Mouse (Mus musculus) Muller cell, postnatal 12 days (primary cell): ENCODE data around the gene Samd4b.
"Not testable (repeated sequence)": the region's sequence is repeated elsewhere in the genome, so short reads cannot be mapped to it uniquely, and the experiment has no call there.

ENCODE experiments used
- DNase-seq: peaks from one replicate; pipeline ENCODE4 v3.0.0-alpha.2; 2015; ENCODE audit errors: inconsistent ontology term

The Samd4b gene

DNA sequence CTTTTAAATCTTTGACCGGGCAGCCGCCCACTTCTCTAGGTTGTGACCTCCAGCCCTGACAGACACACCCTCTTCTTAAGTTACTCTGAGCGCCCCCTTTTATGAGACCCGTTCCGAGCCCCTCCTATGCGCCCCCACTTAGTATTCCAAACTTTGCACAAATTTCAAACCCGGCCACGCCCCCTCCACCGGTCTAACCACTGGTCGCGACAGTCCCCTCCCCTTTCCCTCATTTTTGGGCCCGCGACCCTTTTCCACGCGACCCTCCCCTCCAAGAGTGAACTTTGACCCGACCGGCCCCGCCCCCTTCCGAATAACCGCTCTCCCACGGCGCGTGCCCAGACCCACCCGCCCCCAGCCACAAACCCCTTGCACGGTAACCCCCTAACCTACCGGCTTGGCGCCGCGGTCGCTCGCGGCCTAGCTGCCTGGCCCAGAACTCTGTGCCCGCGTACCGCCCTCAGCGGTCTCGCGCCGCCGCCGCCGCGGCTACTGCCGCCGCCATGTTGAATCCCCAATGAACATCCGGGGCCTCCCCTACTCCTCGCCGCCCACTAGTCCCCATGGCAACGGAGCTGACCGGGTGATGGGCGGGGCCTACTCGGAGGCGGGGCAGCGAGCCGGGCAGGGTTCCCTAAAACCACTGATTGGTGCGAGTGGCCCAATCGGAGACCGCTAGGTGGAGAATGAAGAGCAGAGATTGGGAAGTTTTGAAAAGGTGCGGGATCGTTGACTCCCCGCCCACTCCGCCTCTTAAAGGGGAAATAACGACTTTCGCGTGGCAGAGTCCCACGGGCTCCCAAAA lies at the start of gene Samd4b, which contains the start of gene Pak4:
Gene Samd4b (minus strand): TSS at position 503 of the 805 bp plus-strand sequence.
Gene Pak4 (minus strand): TSS at position 544 of the 805 bp plus-strand sequence.
- peak; percentile 99 for DNase-seq

DNA sequence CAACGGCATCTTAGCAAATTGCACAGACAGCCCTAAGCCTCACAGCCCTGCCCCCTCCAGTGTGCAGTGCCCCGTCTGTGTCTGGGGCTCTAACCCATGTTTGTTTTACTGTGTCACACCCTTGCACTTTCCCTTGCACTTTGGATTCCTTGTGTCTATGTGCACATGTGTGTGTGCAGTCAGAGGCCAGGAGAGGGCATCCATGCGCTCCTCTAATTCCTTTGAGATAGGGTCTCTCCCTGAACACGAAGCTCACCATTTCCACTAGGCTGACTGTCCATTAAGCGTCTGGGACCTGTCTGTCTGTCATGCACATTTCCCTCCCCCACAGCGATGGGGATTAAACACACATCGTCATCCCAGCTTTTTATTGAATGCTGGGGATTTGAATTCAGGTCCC lies 49.1 kb upstream of the Samd4b start:
- no peak for DNase-seq

DNA sequence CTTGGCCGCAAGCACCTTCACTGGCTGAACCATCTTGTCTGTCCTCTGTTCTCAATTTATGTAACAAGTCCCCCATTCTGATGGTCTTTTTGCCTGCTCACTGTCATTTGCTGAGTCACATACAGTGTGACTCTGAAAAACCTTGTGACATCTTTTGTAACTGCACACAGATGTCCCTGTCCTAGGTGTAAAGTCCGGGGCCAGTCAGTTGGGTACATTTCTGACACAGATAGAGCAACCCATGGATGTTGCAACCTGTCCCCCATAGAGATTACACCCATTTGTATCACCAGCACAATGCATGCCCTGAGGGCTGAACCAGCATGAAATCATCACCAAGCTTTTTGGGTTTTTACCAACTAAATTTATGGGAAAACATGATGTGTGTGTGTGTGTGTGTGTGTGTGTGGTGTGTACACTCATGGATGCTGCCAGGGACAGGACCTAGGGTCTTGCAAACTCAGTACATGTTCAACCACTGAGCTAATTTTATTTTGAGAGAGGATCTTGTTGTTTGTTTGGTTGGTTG lies 48.1 kb upstream of the Samd4b start:
- no peak for DNase-seq

DNA sequence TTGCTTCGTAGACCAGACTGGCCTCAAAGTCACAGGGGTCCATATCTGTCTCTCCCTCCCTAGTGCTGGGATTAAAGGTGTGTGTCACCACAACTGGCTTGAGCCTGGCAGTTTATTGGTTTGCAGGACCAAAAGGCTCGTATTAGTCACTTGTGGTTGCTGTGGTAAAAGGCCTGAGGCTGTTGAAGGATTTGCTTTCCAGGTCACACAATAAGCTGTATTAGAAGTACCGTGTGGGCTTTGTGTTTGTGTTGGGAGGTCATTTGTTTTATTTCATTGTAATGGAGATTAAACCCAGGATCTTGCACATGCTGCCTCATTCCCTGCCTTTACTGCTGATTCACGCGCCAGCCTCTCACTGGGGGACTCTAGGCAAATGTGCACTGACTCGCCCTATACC lies 47.4 kb upstream of the Samd4b start:
- peak; percentile 21 for DNase-seq

DNA sequence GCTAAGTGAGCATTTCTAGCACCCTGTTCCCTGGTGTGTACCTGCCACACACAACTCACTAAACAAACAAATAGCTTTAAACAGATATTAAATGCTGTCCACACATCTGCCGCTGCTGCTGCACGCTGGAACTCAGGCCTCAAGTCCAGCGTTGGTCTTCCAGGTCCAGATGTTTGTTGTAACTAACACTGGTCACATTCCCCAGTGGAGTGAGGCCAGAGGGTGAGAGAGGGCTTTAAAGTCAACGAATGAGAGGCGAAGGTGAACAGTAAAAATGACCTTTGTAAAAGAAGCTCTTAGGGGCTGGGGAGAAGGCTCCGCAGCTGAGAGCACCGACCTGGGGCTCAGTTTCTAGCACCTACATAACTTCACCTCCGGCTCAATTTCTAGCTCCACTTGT lies 43.6 kb upstream of the Samd4b start:
- no peak for DNase-seq

DNA sequence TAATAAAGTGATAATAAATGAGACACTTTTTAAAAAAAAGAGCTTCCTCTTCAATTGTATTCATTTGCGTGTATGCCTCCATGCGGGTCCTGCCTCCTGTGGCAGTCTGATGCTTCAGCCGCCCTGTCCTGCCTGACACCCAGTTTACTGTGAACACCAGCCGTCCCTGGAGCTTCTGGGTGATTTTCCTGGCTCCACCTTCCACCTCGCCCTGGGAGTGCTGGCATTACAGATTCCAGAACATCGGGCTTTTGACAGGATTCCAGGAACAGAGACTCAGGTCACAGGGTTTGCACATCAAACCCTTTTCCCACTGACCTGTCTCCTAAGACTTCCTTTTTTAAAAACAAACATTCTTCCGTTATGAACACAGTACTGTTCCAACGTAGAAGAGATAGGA lies 39.6 kb upstream of the Samd4b start:
- DNase-seq = no peak

DNA sequence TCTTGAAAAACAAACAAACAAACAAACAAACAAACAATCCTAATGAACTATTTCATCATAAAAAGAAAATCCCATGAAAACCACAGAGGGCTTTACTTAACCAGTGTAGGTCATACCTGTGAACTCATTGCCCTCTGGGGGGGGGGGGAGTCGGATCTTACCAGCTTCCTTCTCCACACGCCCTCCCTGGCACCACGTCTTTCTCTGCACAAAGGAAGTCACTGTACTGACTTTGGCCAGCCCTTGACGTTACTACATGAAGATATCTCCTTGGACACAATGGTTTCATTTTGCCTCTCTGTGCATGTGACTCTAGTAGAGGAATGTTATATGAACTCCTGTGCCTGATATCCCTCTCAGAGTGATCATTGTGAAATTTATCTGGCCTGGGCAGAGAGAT lies 36.2 kb upstream of the Samd4b start:
- DNase-seq = no peak

DNA sequence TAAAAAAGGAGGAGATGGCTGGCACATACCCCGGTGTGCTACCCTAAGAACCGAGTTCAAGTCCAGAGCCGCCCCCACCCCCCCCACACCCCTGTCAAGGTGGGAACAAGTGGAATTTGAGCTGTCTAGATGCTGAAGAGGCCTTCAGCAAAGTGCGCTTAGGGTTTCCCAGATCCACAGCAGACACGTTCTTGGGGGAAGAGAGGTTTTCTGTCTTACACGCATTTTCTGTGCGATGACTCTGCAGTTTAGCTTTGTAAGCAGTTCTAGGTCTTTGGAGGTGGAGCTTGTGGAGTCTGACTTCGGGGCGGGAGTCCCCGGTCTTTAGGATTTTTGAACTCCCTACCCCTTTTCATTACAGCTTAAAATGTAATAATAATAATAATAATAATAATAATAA lies 33.1 kb upstream of the Samd4b start, which contains the start of gene Acp7:
Gene Acp7 (minus strand): TSS at position 260 of the 400 bp plus-strand sequence.
- no peak for DNase-seq

DNA sequence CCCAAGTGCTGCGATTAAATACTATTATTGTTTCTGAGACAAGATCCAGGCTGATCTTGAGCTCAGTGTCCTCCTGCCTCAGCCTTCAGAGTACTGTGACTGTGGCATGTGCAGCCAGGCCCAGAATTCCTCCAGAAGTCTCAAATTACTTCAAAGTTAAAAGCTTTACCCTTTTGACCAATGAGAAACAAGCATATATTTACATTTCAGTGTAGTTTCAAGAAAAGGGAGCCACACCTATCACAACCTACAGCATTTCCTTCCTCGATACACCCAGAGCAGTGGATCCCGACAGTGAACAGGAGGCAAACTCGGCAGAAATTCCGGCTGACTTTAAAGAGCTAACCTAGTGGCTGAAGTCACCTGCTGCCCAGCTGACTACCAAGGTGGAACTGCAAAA lies 26.8 kb upstream of the Samd4b start:
- DNase-seq = no peak

DNA sequence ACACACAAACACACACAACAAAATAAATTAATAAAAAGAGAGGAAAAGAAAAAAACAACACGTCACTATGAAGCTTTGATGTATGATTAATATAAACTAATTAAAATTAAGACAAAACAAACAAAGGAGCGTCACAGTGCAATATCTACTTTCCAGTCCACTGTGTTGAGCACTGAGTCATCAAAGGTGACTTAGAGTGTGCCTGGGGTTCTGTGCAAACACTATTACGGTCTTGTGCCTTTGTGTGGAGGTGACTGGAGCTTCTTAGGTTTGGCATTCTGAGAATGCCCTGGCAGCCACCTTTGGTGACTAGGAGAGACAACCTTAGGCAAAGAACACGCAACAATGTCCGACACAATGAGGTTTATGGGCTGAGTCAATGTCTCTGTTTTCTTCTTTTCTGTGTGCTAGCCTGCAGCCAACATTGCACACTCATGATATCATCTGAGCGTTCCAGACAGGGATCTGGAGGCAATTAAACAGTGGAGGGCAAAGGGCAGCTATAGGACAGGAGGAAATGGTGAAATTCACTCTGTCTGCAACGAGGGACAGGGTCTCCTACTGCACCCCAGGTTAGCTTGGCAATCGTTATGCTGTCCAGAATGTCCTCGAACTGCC lies 21.3 kb upstream of the Samd4b start:
- DNase-seq = peak; percentile 21

DNA sequence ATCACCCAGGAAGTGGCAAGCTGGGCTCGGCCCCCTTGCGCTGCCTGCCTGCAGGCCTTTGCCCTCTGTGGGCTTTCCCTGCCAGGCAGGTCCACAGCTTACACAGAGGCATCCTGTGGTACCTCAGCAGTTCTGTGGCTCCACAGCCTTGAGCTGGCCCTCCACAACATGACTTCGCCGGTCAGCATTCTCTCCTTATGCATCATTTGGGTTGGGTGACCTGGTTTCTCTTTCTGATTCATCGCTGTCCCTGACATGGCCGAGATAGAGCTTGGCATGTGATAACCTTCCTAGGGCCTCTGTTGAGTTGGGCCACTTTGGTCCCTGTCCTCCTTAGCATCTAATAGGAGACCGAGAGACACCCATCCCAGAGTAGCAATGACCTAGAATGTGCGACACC lies 8.0 kb upstream of the Samd4b start:
- DNase-seq = peak; percentile 24

DNA sequence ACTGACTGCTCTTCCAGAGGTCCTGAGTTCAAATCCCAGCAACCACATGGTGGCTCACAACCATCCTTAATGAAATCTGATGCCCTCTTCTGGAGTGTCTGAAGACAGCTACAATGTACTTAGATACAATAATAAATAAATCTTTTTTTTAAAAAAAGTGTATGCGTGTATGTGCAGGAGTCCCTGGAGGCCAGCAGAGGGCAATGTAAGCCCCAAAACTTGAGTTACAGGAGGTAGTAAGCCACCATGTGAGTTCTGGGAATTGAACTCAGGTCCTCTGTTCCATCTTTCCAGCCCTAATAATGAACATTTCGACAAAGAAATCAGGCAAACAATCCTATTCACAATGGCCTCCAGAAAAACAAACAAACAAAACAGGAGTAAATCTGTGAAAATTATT lies 5.8 kb upstream of the Samd4b start:
- DNase-seq = not testable (repeated sequence)

DNA sequence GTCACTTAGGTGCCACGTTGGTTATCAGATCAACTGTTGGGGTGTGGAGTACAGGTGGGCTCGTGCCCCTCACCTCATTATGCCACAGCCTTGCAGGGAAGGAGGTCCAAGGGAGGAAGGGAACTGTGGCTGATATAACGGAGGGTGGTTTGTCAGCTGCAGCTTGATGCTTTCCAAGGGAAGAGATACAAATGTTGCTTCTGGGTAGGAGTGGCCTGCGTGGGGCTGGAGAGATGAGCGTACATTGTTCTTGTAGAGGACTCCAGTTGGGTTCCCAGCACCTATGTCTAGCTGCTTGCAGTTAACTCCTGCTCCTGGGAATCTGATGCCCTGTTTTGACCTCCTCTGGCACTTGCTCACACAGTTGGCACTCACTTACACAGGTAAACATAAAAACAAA lies 5.2 kb upstream of the Samd4b start:
- no peak for DNase-seq

DNA sequence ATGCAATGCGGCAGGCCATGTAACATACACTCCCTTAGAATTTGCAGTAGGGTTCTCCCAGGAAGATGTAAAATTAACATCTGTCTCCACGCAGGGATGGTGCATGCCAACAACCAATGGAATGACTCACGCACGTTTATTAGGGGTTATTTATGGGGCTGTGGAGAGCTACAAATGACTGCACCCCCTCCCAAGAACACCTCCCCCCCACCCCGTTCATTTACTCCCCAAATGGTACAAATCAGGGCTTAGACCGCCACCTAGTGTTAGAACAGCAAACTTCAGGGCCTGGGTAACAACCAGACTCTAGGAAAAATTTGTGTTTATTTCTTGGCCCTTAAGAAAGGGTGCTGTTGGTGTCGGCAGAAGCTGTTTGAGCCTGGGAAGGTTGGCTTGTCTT lies 3.7 kb upstream of the Samd4b start:
- peak; percentile 64 for DNase-seq

DNA sequence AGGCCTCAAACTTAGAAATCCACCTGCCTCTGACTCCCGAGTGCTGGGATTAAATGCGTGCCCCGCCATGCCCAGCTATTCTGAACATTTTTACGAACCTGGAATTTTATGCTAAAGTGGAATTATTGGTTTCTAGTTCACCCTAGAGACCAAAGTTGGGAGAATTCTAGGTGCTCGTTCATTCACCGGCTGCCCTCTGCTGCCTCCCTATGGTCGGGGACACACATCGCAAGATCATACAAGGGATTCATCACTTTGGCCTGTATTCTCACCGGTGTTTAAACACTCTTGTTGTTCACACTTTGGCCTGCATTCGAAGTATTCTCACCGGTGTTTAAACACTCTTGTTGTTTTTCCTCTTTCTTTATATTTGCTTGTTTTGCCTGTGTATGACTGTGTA lies 3.1 kb upstream of the Samd4b start:
- DNase-seq = peak; percentile 80

DNA sequence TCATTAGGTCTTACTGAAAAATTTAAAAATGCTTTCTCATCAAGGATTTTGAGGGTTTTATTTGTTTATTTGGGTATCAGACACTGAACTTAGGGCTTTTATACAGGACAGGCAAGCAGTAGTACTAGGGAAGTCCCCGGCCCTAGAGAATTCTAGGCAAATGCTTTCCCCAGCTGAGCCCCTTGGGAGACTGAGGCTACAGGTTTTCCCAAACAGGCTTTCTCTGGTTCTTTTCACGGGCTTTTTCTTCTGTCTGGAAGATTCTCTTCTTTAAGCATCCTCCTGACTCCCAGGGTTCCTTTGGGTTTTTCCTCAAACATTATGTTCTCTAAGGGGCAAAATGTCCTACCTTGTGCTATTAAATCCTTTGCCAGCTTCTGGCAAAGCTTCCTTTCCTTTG lies 1.0 kb upstream of the Samd4b start:
- no peak for DNase-seq

DNA sequence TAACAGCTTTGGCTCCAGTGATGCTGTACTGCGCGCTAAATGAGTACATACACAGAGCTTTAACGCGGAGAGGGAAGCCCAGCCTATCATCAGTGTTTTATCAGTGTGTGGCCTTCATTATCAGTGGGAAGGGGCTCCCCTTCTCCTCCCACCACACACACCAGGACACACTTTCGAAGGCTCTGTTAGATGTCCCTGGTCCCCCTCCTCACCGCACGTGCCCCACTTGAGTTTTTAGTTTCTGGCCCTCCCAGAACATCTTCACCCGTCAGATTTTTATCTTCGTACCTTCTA lies 720 bp downstream of the Samd4b start:
- DNase-seq = peak; percentile 44

DNA sequence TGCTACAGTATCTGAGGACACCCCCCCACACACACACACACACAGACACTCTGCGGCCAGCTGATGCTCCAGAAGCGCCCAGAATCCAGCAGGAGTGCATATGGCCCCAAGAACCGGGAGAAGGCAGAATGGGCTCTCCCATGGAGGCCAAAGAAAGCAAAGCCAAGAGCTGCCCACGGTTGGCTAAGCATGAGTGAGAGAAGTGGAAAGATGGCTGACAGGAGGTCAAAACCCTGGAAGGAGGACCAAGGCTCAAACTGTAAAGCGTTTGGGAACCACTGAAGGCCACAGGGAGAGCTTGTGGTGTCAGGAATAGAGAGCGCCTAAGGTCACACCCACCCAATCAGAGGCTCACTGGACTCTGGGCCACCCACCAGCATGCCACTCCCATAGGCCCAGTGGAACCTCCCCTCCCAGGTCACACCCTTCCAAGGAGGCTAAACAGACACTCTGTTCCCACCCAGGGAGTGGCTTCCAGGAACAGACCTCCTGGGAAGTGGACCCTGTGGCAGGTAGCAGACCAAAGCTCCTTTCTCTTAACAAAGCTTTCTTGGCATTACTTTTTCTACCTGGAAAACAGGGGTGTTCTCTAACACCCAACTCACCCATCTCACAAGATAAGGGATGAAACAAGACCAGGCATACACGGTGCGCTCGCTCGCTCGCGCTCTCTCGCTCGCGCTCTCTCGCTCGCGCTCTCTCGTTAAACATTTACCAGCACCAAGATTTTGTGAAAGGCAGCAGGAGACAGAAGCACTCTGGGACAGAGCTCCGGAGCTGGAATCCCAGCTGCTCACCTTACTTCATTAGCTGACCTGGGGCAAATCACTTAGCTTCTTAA lies 1.3 kb downstream of the Samd4b start:
- DNase-seq = peak; percentile 72

DNA sequence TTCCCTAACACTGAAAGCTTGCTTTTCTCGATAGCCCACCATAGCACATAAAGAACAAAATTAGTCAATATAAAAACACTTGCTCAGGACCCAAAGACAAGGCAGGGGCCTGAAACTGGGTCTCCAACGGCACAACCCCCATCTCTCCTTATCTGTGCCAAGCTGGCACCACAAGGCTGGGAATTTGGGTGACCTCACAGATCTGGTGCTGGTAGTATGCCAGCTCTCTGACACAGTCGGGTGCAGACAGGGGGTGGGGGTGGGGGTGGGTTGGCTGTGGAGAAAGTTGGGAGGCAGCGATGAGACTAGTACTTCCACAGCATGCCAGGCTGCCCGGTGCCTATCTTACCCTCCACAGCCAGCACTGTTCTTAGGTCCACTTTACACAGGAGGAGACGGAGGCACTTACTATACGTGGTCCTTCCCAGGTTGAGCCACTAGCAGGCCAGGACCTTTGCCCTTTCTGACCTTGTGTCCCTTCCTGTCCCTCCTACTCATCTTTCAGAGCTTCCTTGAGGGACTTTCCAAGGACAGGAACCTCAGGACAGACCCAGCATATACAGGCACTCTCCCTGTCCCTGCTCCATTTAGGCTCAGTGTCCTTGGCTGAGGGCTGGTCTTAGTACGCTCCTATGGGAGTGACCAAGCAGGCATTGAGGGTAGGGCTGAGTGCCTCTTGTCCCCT lies 2.1 kb downstream of the Samd4b start:
- peak; percentile 80 for DNase-seq

DNA sequence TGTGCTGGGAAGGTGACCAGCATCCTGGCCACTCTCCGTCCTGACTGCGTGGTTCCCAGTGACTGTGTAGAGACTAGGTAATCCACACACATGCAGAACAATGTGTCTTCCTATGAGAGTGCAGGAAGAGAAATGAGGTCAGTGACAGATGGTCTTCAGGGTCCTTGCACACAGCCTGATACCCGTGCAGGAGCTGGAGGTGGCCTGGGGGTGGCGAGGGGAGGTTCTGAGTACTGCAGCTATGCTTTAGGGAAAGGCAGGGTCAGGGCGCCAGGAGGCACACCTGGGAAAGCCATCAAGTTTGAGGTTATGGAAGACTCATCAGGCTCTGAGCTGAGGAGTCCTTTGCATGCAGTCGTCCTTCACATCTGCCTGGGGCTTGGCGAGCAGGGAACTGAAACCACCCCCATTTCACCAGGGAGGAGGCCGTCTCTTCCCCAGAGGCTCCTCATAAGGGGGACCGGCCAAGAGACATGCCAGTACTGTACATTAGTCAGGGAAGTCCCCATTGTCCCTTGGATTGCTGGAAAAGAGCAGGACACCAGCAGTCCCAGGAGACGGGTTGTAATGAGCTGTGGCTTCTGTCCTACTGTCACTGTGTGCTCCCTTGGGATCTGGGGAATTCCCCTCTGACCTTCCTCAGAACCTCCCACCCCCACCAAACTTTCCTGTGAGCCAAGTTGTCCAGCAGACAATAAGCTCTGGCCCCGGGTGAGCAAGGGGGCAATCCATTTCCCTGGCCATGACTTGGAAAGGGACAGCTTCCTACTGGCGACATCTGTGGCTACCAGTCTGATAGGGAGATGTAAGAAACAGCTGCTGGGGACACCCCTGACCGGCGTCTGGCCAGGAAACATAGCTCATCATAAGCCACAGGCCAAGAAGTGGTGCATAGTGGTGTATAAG lies 4.5 kb downstream of the Samd4b start:
- DNase-seq = peak; percentile 72

DNA sequence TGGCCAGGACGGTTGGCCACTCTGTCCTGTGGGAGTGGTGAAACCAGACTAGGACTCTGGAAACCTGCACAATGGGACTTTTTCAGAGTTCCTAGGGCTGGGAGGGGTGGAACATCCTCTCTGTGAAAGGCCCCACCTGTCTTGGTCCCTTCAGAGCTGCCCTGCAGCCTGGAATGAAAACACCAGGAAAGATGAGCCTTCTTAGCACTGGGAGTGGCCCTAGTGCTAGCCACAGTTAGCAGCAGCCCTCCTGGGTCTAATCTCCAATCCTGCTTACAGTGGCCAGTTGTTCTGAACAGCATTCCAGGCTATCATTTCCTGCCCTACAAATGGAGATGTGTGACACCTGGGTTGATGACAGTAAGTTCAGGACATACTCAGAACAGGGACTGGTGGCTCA lies 6.1 kb downstream of the Samd4b start:
- DNase-seq = no peak
